Mouse (Mus musculus) hindbrain, postnatal 0 days (tissue): ENCODE measurements around the gene C1qtnf3. TPM values are rescaled to one million over a fixed set of nuclear protein-coding genes. Genes with fewer than 3 reads are reported as not detected.

Experiments
- ATAC-seq: fragments of 200-750 bp; cut with Nextera tagmentation; 2 replicates; pipeline ENCODE4 v1.8.0; 2017; ENCODE audit warnings: mild to moderate bottlenecking, moderate TSS enrichment, moderate library complexity
- DNase-seq: peaks from one replicate; pipeline ENCODE4 v3.0.0-alpha.2; 2015; ENCODE audit warnings: low spot score
- H3K27ac ChIP-seq: fragments of 300-500 bp; sonication (generic); 2 replicates; pipeline ENCODE4 v1.5.1; 2014; ENCODE audit warnings: mild to moderate bottlenecking
- H3K27me3 ChIP-seq: fragments of 300-500 bp; sonication (generic); 2 replicates; pipeline ENCODE4 v1.6.1; 2014; ENCODE audit warnings: low read length, mixed read lengths; ENCODE audit not compliant: insufficient read depth
- H3K36me3 ChIP-seq: fragments of 300-500 bp; sonication (generic); 2 replicates; pipeline ENCODE4 v1.6.1; 2014; ENCODE audit warnings: low read length, mixed read lengths; ENCODE audit not compliant: insufficient read depth
- H3K4me1 ChIP-seq: fragments of 300-500 bp; sonication (generic); 2 replicates; pipeline ENCODE4 v1.6.1; 2014; ENCODE audit warnings: antibody characterized with exemption, low read length, mixed read lengths; ENCODE audit not compliant: insufficient read depth
- H3K4me2 ChIP-seq: fragments of 300-500 bp; sonication (generic); 2 replicates; pipeline ENCODE4 v1.6.1; 2014; ENCODE audit warnings: low read depth, mild to moderate bottlenecking, low read length, moderate library complexity, mixed read lengths
- H3K4me3 ChIP-seq: fragments of 300-500 bp; sonication (generic); 2 replicates; pipeline ENCODE4 v1.5.1; 2014; ENCODE audit warnings: low read length
- H3K9ac ChIP-seq: fragments of 300-500 bp; sonication (generic); replicated peaks from 2 replicates; pipeline ENCODE4 v1.6.1; 2014; ENCODE audit warnings: mild to moderate bottlenecking, low read length, moderate library complexity, mixed read lengths
- H3K9me3 ChIP-seq: fragments of 300-500 bp; sonication (generic); 2 replicates; pipeline ENCODE4 v1.6.1; 2016; ENCODE audit warnings: low read length, mixed read lengths
- CTCF ChIP-seq: IDR thresholded peaks from 2 replicates; pipeline ENCODE4 v1.5.1; 2016; ENCODE audit warnings: antibody characterized with exemption, control low read depth, low read depth
- WGBS: fragments of 180-500 bp; shearing (Covaris S2); extraction: QIAGEN DNeasy Blood & Tissue Kit; methylation state at CpG from one replicate; pipeline ENCODE4 v1.1.7; 2014; 5-methylcytosine and 5-hydroxymethylcytosine counted together
- polyA plus RNA-seq: library from polyadenylated mRNA; unstranded; fragments of >200 nt; fragmentation: Nextera tagmentation; extraction: Ambion mirVana; gene quantifications from 2 replicates; pipeline ENCODE4 v1.2.1, GENCODE M21; 2015
- total RNA-seq: library from RNA; depleted of rRNA; stranded (reverse); fragments of >200 nt; gene quantifications from 2 replicates; pipeline ENCODE4 v1.2.3, GENCODE M21; 2014

The C1qtnf3 gene
- total and polyA plus RNA-seq, 2 experiments from 2014 or later: 1.6 TPM

- Histone ChIP-seq H3K9ac (no peak overlapping the region), H3K27ac (no peak overlapping the region), H3K36me3 (no peaks in the 10 kb centered on the region), H3K4me1 (no peaks in the 10 kb centered on the region), H3K9me3 (no peaks in the 10 kb centered on the region), H3K27me3 (no peaks in the 10 kb centered on the region), H3K4me3 (no peak overlapping the region), H3K4me2 (no peak overlapping the region)
- TF ChIP-seq CTCF: no peak
- WGBS: 92% methylated on average over 15 of the region's 15 CpGs
- ATAC-seq: no peak
- DNase-seq: no peak
These were observed 7.3 kb downstream of the C1qtnf3 start for GRCm38 (mm10) chr15:10959277-10960026.

DNA sequence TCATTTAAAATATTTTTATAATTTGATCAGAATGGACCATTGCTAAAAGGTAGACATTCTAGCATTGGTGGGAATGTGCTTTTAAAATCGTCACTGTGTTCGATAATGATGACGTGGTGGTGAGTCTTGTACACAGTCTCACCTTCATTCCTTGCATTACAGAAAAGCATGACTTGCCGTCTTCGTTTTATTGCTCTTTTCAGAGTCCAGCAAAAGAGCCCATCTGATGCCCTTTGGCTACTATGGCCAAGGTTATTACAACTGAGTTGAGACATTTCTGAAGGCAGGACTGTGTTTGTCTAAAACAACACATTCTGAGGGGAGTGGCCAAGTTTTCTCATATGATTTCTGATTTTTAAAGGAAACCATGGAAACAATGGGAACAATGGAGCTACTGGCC is 8.1 kb downstream of the C1qtnf3 start:
- Histone ChIP-seq H3K9ac (no peak overlapping the region), H3K9me3 (no peaks in the 10 kb centered on the region), H3K4me1 (no peaks in the 10 kb centered on the region), H3K36me3 (no peaks in the 10 kb centered on the region), H3K4me2 (no peak overlapping the region), H3K27ac (no peak overlapping the region), H3K27me3 (no peaks in the 10 kb centered on the region), H3K4me3 (no peak overlapping the region)
- no peak for TF ChIP-seq CTCF
- WGBS: 91% methylated on average over 5 of the region's 5 CpGs
- ATAC-seq (no peak), DNase-seq (no peak)

DNA sequence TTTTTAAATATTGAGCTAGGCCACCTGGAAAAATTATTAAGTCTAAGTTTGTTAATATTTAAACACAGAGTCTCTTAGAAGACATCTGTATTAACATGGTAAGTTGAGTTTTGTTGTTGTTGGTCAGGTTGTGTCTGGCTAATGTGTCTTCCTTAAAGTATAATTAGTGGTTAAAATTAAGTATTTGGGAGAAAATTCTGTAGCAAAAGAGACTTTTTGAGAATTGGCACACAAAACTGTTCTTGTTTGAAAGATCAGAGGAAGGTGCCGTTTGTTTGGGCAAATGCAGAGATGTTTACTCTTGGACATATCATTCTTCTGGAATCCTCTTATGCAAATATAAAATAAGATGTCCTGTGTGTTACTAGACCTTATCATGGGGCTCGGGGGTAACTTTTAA is 10.5 kb downstream of the C1qtnf3 start:
- H3K4me2 ChIP-seq: no peak overlapping the region
- H3K4me1 ChIP-seq: no peaks in the 10 kb centered on the region
- WGBS: 88% methylated on average over 2 of the region's 2 CpGs
- no peaks in the 10 kb centered on the region for H3K9me3 ChIP-seq
- H3K4me3 ChIP-seq: no peak overlapping the region
- no peak overlapping the region for H3K9ac ChIP-seq
- no peak for DNase-seq
- no peak for ATAC-seq
- no peaks in the 10 kb centered on the region for H3K27me3 ChIP-seq
- H3K36me3 ChIP-seq: no peaks in the 10 kb centered on the region
- no peak overlapping the region for H3K27ac ChIP-seq
- TF ChIP-seq CTCF: no peak

GRCm38 (mm10) chr15:10969439-10969838 is 17.3 kb downstream of the C1qtnf3 start:
- Histone ChIP-seq H3K4me1 (no peaks in the 10 kb centered on the region), H3K36me3 (no peaks in the 10 kb centered on the region), H3K4me3 (no peak overlapping the region), H3K27ac (no peak overlapping the region), H3K4me2 (no peak overlapping the region), H3K9me3 (no peaks in the 10 kb centered on the region), H3K9ac (no peak overlapping the region), H3K27me3 (no peaks in the 10 kb centered on the region)
- WGBS: 76% methylated on average over 3 of the region's 3 CpGs
- DNase-seq (no peak), ATAC-seq (no peak)
- TF ChIP-seq CTCF: no peak

- no peak overlapping the region for H3K9ac ChIP-seq
- no peak overlapping the region for H3K4me3 ChIP-seq
- 92% methylated on average over 5 of the region's 5 CpGs for WGBS
- H3K36me3 ChIP-seq: no peaks in the 10 kb centered on the region
- H3K4me1 ChIP-seq: no peaks in the 10 kb centered on the region
- no peak overlapping the region for H3K27ac ChIP-seq
- H3K4me2 ChIP-seq: no peak overlapping the region
- no peaks in the 10 kb centered on the region for H3K9me3 ChIP-seq
- no peak for DNase-seq
- no peaks in the 10 kb centered on the region for H3K27me3 ChIP-seq
- no peak for ATAC-seq
- TF ChIP-seq CTCF: no peak
These were observed 18.6 kb downstream of the C1qtnf3 start for GRCm38 (mm10) chr15:10970777-10971176.

GRCm38 (mm10) chr15:10977151-10977550 is 25.0 kb downstream of the C1qtnf3 start:
- no peaks in the 10 kb centered on the region for H3K9me3 ChIP-seq
- no peak for ATAC-seq
- no peak for TF ChIP-seq CTCF

DNA sequence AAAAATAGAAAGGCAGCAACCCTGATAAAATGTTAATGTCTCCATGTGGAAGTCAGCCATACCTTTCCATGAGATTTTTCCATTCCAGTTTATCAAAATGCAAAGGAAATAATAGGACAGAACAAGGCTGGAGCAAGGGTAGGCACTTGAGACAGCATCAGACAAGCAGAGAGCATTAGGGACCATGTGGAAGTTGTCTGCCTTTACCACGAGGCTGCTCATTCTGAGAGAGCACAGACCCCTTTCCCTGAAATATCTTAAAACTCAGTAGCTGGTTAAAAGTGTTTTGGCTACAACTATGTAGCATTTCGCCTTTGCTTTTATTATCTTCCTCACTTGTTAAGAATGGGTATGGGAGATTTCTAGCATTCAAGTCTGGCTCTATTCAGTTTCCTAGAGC is 28.6 kb downstream of the C1qtnf3 start:
- Histone ChIP-seq H3K4me1 (no peaks in the 10 kb centered on the region), H3K27ac (no peak overlapping the region), H3K27me3 (no peaks in the 10 kb centered on the region), H3K9me3 (no peaks in the 10 kb centered on the region), H3K9ac (no peak overlapping the region), H3K36me3 (no peaks in the 10 kb centered on the region), H3K4me3 (no peak overlapping the region; the same call in 1 of the 2 replicates), H3K4me2 (peak overlapping the region; percentile 61)
- DNase-seq (no peak), ATAC-seq (no peak)
- 61% methylated on average over 2 of the region's 2 CpGs for WGBS
- TF ChIP-seq CTCF: no peak

More at GRCm38 (mm10) chr15:10977151-10977550, 25.0 kb downstream of the C1qtnf3 start:
- Histone ChIP-seq H3K4me1 (no peaks in the 10 kb centered on the region), H3K27me3 (no peaks in the 10 kb centered on the region), H3K27ac (no peak overlapping the region), H3K36me3 (no peaks in the 10 kb centered on the region), H3K9ac (no peak overlapping the region), H3K4me2 (no peak overlapping the region), H3K4me3 (no peak overlapping the region)
- no peak for DNase-seq
